Mouse (Mus musculus) left cerebral cortex, postnatal 14 days (tissue): ENCODE measurements at regions not wholly inside any gene's neighbourhood (a gene's known extent, or its start where the extent isn't known, plus 50 kb on each side); places are given as distances from the start of the nearest gene placed in this dataset.
"Not testable (repeated sequence)": the region's sequence is repeated elsewhere in the genome, so short reads cannot be mapped to it uniquely, and the experiment has no call there.

Source experiments
- DNase-seq, 2 experiments: peaks; one replicate each; pipeline ENCODE4 v3.0.0; 2021 to 2022; ENCODE audit warnings: low spot score in 2 of 2, mixed read lengths in 1 of 2
- intact Hi-C: fragments of 180-260 bp; cut with DNase I; formaldehyde crosslinking; loops from one replicate; pipeline ENCODE4 v1.15.1; 2025

- intact Hi-C loops: no loop called here
- DNase-seq: no peak
Measured at GRCm38 (mm10) chr11:16559001-16559699, 50.9 kb upstream of the Sec61g start.

GRCm38 (mm10) chr11:16561727-16562126 lies 53.4 kb upstream of the Sec61g start:
- DNase-seq: no peak
- intact Hi-C loops: no loop called here

- DNase-seq: no peak
- intact Hi-C loops: no loop called here
Measured at GRCm38 (mm10) chr11:16589085-16589680, 80.9 kb upstream of the Sec61g start.

- DNase-seq: no peak
- intact Hi-C loops: no loop called here
Measured at GRCm38 (mm10) chr11:16590541-16590940, 82.3 kb upstream of the Sec61g start.

- intact Hi-C loops: no loop called here
- peak; percentile 32 to 57 for DNase-seq
Measured at GRCm38 (mm10) chr11:16591471-16591921, 83.2 kb upstream of the Sec61g start.

- DNase-seq: no peak
- intact Hi-C loops: no loop called here
Measured at GRCm38 (mm10) chr11:16592006-16592405, 83.7 kb upstream of the Sec61g start.

- intact Hi-C loops: no loop called here
- DNase-seq: no peak
Measured at GRCm38 (mm10) chr11:16592766-16593165, 84.5 kb upstream of the Sec61g start.

- DNase-seq: no peak
- intact Hi-C loops: no loop called here
Measured at GRCm38 (mm10) chr11:16594832-16595231, 86.5 kb upstream of the Sec61g start.

GRCm38 (mm10) chr11:16597038-16597830 lies 89.0 kb upstream of the Sec61g start:
- intact Hi-C loops: no loop called here
- peak in 1 of 2 experiments; percentile 25 for DNase-seq

- no peak for DNase-seq
- intact Hi-C loops: no loop called here
Measured at GRCm38 (mm10) chr11:16602947-16603346, 94.7 kb upstream of the Sec61g start.

- intact Hi-C loops: no loop called here
- DNase-seq: no peak
Measured at GRCm38 (mm10) chr11:16606435-16607214, 98.3 kb upstream of the Sec61g start.

- intact Hi-C loops, DNase-seq: not testable (repeated sequence)
Measured at GRCm38 (mm10) chr11:16607900-16608422, 99.7 kb upstream of the Sec61g start.

GRCm38 (mm10) chr11:16611741-16612140 lies 103.5 kb upstream of the Sec61g start:
- no peak for DNase-seq
- intact Hi-C loops: no loop called here

- intact Hi-C loops: no loop called here
- DNase-seq: no peak
Measured at GRCm38 (mm10) chr11:16612524-16612923, 104.2 kb upstream of the Sec61g start.

- DNase-seq: no peak
- intact Hi-C loops: no loop called here
Measured at GRCm38 (mm10) chr11:16619736-16620135, 111.5 kb upstream of the Sec61g start.

- intact Hi-C loops: no loop called here
- DNase-seq: no peak
Measured at GRCm38 (mm10) chr11:16623694-16624093, 115.4 kb upstream of the Sec61g start.

- DNase-seq: peak in 1 of 2 experiments; percentile 7
- intact Hi-C loops: no loop called here
Measured at GRCm38 (mm10) chr11:16627294-16628085, 119.2 kb upstream of the Sec61g start.

GRCm38 (mm10) chr11:16629410-16630129 lies 121.3 kb upstream of the Sec61g start:
- DNase-seq: no peak
- intact Hi-C loops: no loop called here
